Mouse (Mus musculus) MEL (cell line): ENCODE results near the gene Atp2a3. TPM values are rescaled to one million over a fixed set of nuclear protein-coding genes. Genes with fewer than 3 reads are reported as not detected.

Experiments used
- DNase-seq: peaks from one replicate; pipeline ENCODE4 v3.0.0; 2011; ENCODE audit warnings: low read depth, low spot score
- H3K27ac ChIP-seq: 2 replicates; pipeline ENCODE4 v1.5.1; 2012; ENCODE audit warnings: low read depth, mild to moderate bottlenecking, control low read depth, low read length, moderate library complexity; ENCODE audit not compliant: control insufficient read depth
- H3K27me3 ChIP-seq, 2 experiments: fragments of 150-350 bp in 1 of 2; sonication (generic) in 1 of 2; 2 replicates each; pipeline ENCODE4 v1.6.1; 2012; ENCODE audit warnings: low read length in 2 of 2, mild to moderate bottlenecking in 2 of 2, improper control_type of control experiment in 1 of 2, moderate library complexity in 1 of 2; ENCODE audit not compliant: insufficient read depth in 2 of 2, control insufficient read depth in 1 of 2
- H3K36me3 ChIP-seq, 2 experiments: 2 replicates each; pipeline ENCODE4 v1.6.1; 2012 to 2014; ENCODE audit warnings: low read length in 2 of 2, improper control_type of control experiment in 1 of 2, inconsistent platforms in 1 of 2, mild to moderate bottlenecking in 1 of 2; ENCODE audit not compliant: insufficient read depth in 2 of 2, control insufficient read depth in 1 of 2
- H3K4me1 ChIP-seq, 2 experiments: fragments of 150-350 bp in 1 of 2; sonication (generic) in 1 of 2; 2 replicates each; pipeline ENCODE4 v1.6.1; 2012; ENCODE audit warnings: low read length in 2 of 2, improper control_type of control experiment in 1 of 2, mild to moderate bottlenecking in 1 of 2; ENCODE audit not compliant: insufficient read depth in 2 of 2, control insufficient read depth in 1 of 2
- H3K4me3 ChIP-seq, 2 experiments: fragments of 150-350 bp in 1 of 2; sonication (generic) in 1 of 2; 2 replicates each; pipeline ENCODE4 v1.5.1; 2012; ENCODE audit warnings: low read depth in 2 of 2, low read length in 2 of 2, mild to moderate bottlenecking in 2 of 2, moderate library complexity in 2 of 2, control low read depth in 1 of 2, improper control_type of control experiment in 1 of 2; ENCODE audit not compliant: control insufficient read depth in 1 of 2, insufficient read depth in 1 of 2
- H3K79me2 ChIP-seq: 2 replicates; pipeline ENCODE4 v1.6.1; 2012; ENCODE audit warnings: mild to moderate bottlenecking, low read length, moderate library complexity; ENCODE audit not compliant: control insufficient read depth, poor library complexity, insufficient read depth
- H3K9ac ChIP-seq: 2 replicates; pipeline ENCODE4 v1.6.1; 2012; ENCODE audit warnings: low read depth, mild to moderate bottlenecking, control low read depth, low read length, moderate library complexity; ENCODE audit not compliant: control insufficient read depth, poor library complexity, severe bottlenecking
- H3K9me3 ChIP-seq: fragments of 150-350 bp; sonication (generic); replicated peaks from 2 replicates; pipeline ENCODE4 v1.6.1; 2012; ENCODE audit warnings: mild to moderate bottlenecking, low read length, improper control_type of control experiment, moderate library complexity; ENCODE audit not compliant: insufficient read depth
- CHD1 ChIP-seq: IDR thresholded peaks from 2 replicates; pipeline ENCODE4 v1.6.1; 2012; ENCODE audit warnings: low read depth, mild to moderate bottlenecking, inconsistent platforms, low read length, improper control_type of control experiment
- CHD2 ChIP-seq: IDR thresholded peaks from 2 replicates; pipeline ENCODE4 v1.6.1; 2011; ENCODE audit warnings: low read length, improper control_type of control experiment
- CTCF ChIP-seq, 3 experiments: IDR thresholded peaks in 2 of 3; conservative IDR thresholded peaks in 1 of 3; 2 replicates each; pipeline ENCODE4 v1.5.1; 2011 to 2012; ENCODE audit warnings: low read length in 3 of 3, low read depth in 2 of 3, mild to moderate bottlenecking in 2 of 3, improper control_type of control experiment in 1 of 3, inconsistent platforms in 1 of 3, mixed read lengths in 1 of 3, moderate library complexity in 1 of 3; ENCODE audit not compliant: control insufficient read depth in 1 of 3, insufficient read depth in 1 of 3, poor library complexity in 1 of 3, severe bottlenecking in 1 of 3
- GABPA ChIP-seq: IDR thresholded peaks from 2 replicates; pipeline ENCODE4 v1.6.1; 2012; ENCODE audit warnings: low read depth, mild to moderate bottlenecking, inconsistent platforms, low read length, improper control_type of control experiment, moderate library complexity
- GATA1 ChIP-seq: IDR thresholded peaks from 2 replicates; pipeline ENCODE4 v1.6.1; 2011; ENCODE audit warnings: low read depth, low read length, improper control_type of control experiment
- HCFC1 ChIP-seq: IDR thresholded peaks from 2 replicates; pipeline ENCODE4 v1.6.1; 2012; ENCODE audit warnings: low read depth, mild to moderate bottlenecking, inconsistent platforms, low read length, improper control_type of control experiment, moderate library complexity
- JUND ChIP-seq: IDR thresholded peaks from 2 replicates; pipeline ENCODE4 v1.6.1; 2011; ENCODE audit warnings: low read depth, mild to moderate bottlenecking, improper control_type of control experiment, low read length
- MEF2A ChIP-seq: IDR thresholded peaks from 2 replicates; pipeline ENCODE4 v1.6.1; 2014; ENCODE audit warnings: low read depth, mild to moderate bottlenecking, inconsistent platforms, low read length, improper control_type of control experiment; ENCODE audit not compliant: poor library complexity, insufficient replicate concordance, severe bottlenecking; ENCODE audit errors: extremely low read depth
- MXI1 ChIP-seq: IDR thresholded peaks from 2 replicates; pipeline ENCODE4 v1.6.1; 2011; ENCODE audit warnings: mild to moderate bottlenecking, low read depth, low read length, improper control_type of control experiment
- MYB ChIP-seq: IDR thresholded peaks from 2 replicates; pipeline ENCODE4 v1.6.1; 2011; ENCODE audit warnings: mild to moderate bottlenecking, low read depth, low read length, improper control_type of control experiment
- MYC ChIP-seq: IDR thresholded peaks from 2 replicates; pipeline ENCODE4 v1.6.1; 2011; ENCODE audit warnings: low read depth, mild to moderate bottlenecking, low read length, improper control_type of control experiment, moderate library complexity
- RAD21 ChIP-seq: IDR thresholded peaks from 2 replicates; pipeline ENCODE4 v1.6.1; 2011; ENCODE audit warnings: mild to moderate bottlenecking, low read depth, low read length, improper control_type of control experiment
- RCOR1 ChIP-seq: IDR thresholded peaks from 2 replicates; pipeline ENCODE4 v1.6.1; 2012; ENCODE audit warnings: low read depth, mild to moderate bottlenecking, inconsistent platforms, low read length, improper control_type of control experiment
- SMC3 ChIP-seq: IDR thresholded peaks from 2 replicates; pipeline ENCODE4 v1.6.1; 2011; ENCODE audit warnings: low read depth, low read length, improper control_type of control experiment
- TAL1 ChIP-seq: IDR thresholded peaks from 2 replicates; pipeline ENCODE4 v1.6.1; 2012; ENCODE audit warnings: mild to moderate bottlenecking, inconsistent platforms, low read length, moderate library complexity, mixed read lengths
- USF1 ChIP-seq: IDR thresholded peaks from 2 replicates; pipeline ENCODE4 v1.6.1; 2014; ENCODE audit warnings: low read depth, mild to moderate bottlenecking, inconsistent platforms, low read length, improper control_type of control experiment, moderate library complexity
- USF2 ChIP-seq, 2 experiments: IDR thresholded peaks; 2 replicates each; pipeline ENCODE4 v1.6.1; 2011 to 2012; ENCODE audit warnings: improper control_type of control experiment in 2 of 2, low read length in 2 of 2, borderline replicate concordance in 1 of 2, inconsistent platforms in 1 of 2, low read depth in 1 of 2, mild to moderate bottlenecking in 1 of 2; ENCODE audit not compliant: insufficient read depth in 1 of 2
- ZC3H11A ChIP-seq: IDR thresholded peaks from 2 replicates; pipeline ENCODE4 v1.6.1; 2012; ENCODE audit warnings: low read depth, mild to moderate bottlenecking, inconsistent platforms, low read length, improper control_type of control experiment
- polyA plus RNA-seq, 2 experiments: library from polyadenylated mRNA; stranded (reverse) in 1 of 2; unstranded in 1 of 2; fragments of >175 nt in 1 of 2; fragments of >200 nt in 1 of 2; gene quantifications; 2 replicates each; pipeline versions ENCODE4 v1.2.1 to v1.2.4; 2012; ENCODE audit warnings: low replicate concordance in 2 of 2, low read depth in 1 of 2; ENCODE audit not compliant: insufficient read length in 2 of 2, insufficient read depth in 1 of 2, missing spikeins in 1 of 2
- total RNA-seq: library from RNA; depleted of rRNA; stranded (reverse); fragments of 300-350 nt; gene quantifications from 2 replicates; pipeline ENCODE4 v1.2.3, GENCODE M21; 2012

The Atp2a3 gene
- total and polyA plus RNA-seq, 3 experiments: 10.7 to 49.9 TPM; not detected in 1

GRCm38 (mm10) chr11:73007698-73008481 is 46.9 kb downstream of the Atp2a3 start:
- DNase-seq: peak; percentile 80
- H3K4me1 ChIP-seq: peaks cover 0 to 14% of the 10 kb centered on the region in 2 experiments; a peak in 2 of 4 replicates
- H3K27me3 ChIP-seq: no peaks in the 10 kb centered on the region
- no peak overlapping the region for H3K9ac ChIP-seq
- no peaks in the 10 kb centered on the region for H3K9me3 ChIP-seq
- H3K4me3 ChIP-seq: no peak overlapping the region
- peaks cover 0 to 2% of the 10 kb centered on the region in 2 experiments; a peak in 1 of 4 replicates for H3K36me3 ChIP-seq
- TF ChIP-seq MEF2A (no peak), CTCF (IDR thresholded peaks at IDR 0.05 in 2 of 3, conservative IDR thresholded peaks at IDR 0.05 in 1 of 3; ENCODE audit: control insufficient read depth in 1 of 3, insufficient read depth in 1 of 3, low read depth in 2 of 3, low read length in 3 of 3, poor library complexity in 1 of 3, severe bottlenecking in 1 of 3) (peak; percentile 64 to 88 (median 70)), ZC3H11A (peak; percentile 51), SMC3 (peak; percentile 82), RAD21 (peak; percentile 57), MXI1 (0 out of 2 replicates have a peak, but pooled peaks have one; percentile 28), CHD2 (no peak)
- no peak overlapping the region for H3K27ac ChIP-seq
- no peaks in the 10 kb centered on the region for H3K79me2 ChIP-seq

GRCm38 (mm10) chr11:73008826-73009225 is 47.9 kb downstream of the Atp2a3 start:
- TF ChIP-seq MYB: no peak
- peaks cover 0 to 2% of the 10 kb centered on the region in 2 experiments; a peak in 1 of 4 replicates for H3K36me3 ChIP-seq
- DNase-seq: no peak
- no peak overlapping the region for H3K9ac ChIP-seq
- peaks cover 0 to 14% of the 10 kb centered on the region in 2 experiments; a peak in 2 of 4 replicates for H3K4me1 ChIP-seq
- H3K27me3 ChIP-seq: no peaks in the 10 kb centered on the region
- H3K9me3 ChIP-seq: no peaks in the 10 kb centered on the region
- H3K79me2 ChIP-seq: no peaks in the 10 kb centered on the region
- no peak overlapping the region for H3K4me3 ChIP-seq
- H3K27ac ChIP-seq: no peak overlapping the region

- Histone ChIP-seq H3K27ac (no peak overlapping the region), H3K79me2 (no peaks in the 10 kb centered on the region), H3K9me3 (no peaks in the 10 kb centered on the region), H3K9ac (no peak overlapping the region), H3K4me1 (peaks cover 0 to 14% of the 10 kb centered on the region in 2 experiments; a peak in 2 of 4 replicates), H3K4me3 (no peak overlapping the region), H3K36me3 (peaks cover 0 to 2% of the 10 kb centered on the region in 2 experiments; a peak in 1 of 4 replicates), H3K27me3 (no peaks in the 10 kb centered on the region)
- TF ChIP-seq USF2 (IDR thresholded peaks at IDR 0.05; ENCODE audit: borderline replicate concordance in 1 of 2, insufficient read depth in 1 of 2, low read depth in 1 of 2, low read length in 2 of 2) (no peak), USF1 (no peak), CHD1 (no peak), TAL1 (no peak), RCOR1 (no peak), JUND (no peak), MYC (no peak), GABPA (no peak), ZC3H11A (no peak), GATA1 (no peak), HCFC1 (no peak), MEF2A (no peak), CHD2 (no peak)
- no peak for DNase-seq
Measured at GRCm38 (mm10) chr11:73009531-73010274, 48.7 kb downstream of the Atp2a3 start.
